Mouse (Mus musculus) embryonic fibroblast, embryonic 13.5 days (primary cell): ENCODE data around the gene Lrch1. TPM values are rescaled to one million over a fixed set of nuclear protein-coding genes. Genes with fewer than 3 reads are reported as not detected.

ENCODE experiments used
- H3K27ac ChIP-seq: 2 replicates; pipeline ENCODE4 v1.5.1; 2012; ENCODE audit warnings: low read length, control low read depth, inconsistent platforms; ENCODE audit not compliant: insufficient read depth
- H3K4me1 ChIP-seq: 2 replicates; pipeline ENCODE4 v1.6.1; 2011; ENCODE audit warnings: low read length; ENCODE audit not compliant: control insufficient read depth, insufficient read depth
- H3K4me3 ChIP-seq: 2 replicates; pipeline ENCODE4 v1.5.1; 2011; ENCODE audit warnings: mild to moderate bottlenecking, control low read depth, low read length; ENCODE audit not compliant: insufficient read depth
- CTCF ChIP-seq: IDR thresholded peaks from 2 replicates; pipeline ENCODE4 v1.5.1; 2011; ENCODE audit warnings: mild to moderate bottlenecking, control low read depth, low read length, moderate library complexity, borderline replicate concordance; ENCODE audit not compliant: insufficient read depth
- POLR2A ChIP-seq: IDR thresholded peaks from 2 replicates; pipeline ENCODE4 v1.6.1; 2011; ENCODE audit warnings: low read depth, mild to moderate bottlenecking, control low read depth, low read length, moderate library complexity
- polyA plus RNA-seq: library from polyadenylated mRNA; stranded (reverse); fragments of >200 nt; gene quantifications from 2 replicates; pipeline ENCODE4 v1.2.4, GENCODE M21; 2011; ENCODE audit warnings: low read depth; ENCODE audit not compliant: missing spikeins, insufficient read length

Lrch1 gene
- polyA plus RNA-seq, 1 experiment = 13.3 TPM

GRCm38 (mm10) chr14:74981016-74981415 lies 33.3 kb upstream of the Lrch1 start:
- TF ChIP-seq CTCF (no peak), POLR2A (no peak)
- H3K4me1 ChIP-seq = no peaks in the 10 kb centered on the region
- H3K4me3 ChIP-seq = no peak overlapping the region
- H3K27ac ChIP-seq = no peak overlapping the region

GRCm38 (mm10) chr14:74976972-74977371 lies 29.3 kb upstream of the Lrch1 start:
- no peak overlapping the region for H3K4me3 ChIP-seq
- no peaks in the 10 kb centered on the region for H3K4me1 ChIP-seq
- H3K27ac ChIP-seq = no peak overlapping the region
- TF ChIP-seq POLR2A = no peak
- TF ChIP-seq CTCF = no peak

- Histone ChIP-seq H3K4me1 (no peaks in the 10 kb centered on the region), H3K4me3 (no peak overlapping the region), H3K27ac (no peak overlapping the region)
- TF ChIP-seq CTCF = no peak
- no peak for TF ChIP-seq POLR2A
These were observed 26.5 kb upstream of the Lrch1 start for GRCm38 (mm10) chr14:74974136-74974651.

- Histone ChIP-seq H3K4me1 (no peaks in the 10 kb centered on the region), H3K4me3 (no peak overlapping the region), H3K27ac (no peak overlapping the region)
- TF ChIP-seq POLR2A (no peak), CTCF (no peak)
These were observed 25.0 kb upstream of the Lrch1 start for GRCm38 (mm10) chr14:74972687-74973086.

GRCm38 (mm10) chr14:74972216-74972615 lies 24.5 kb upstream of the Lrch1 start:
- Histone ChIP-seq H3K27ac (no peak overlapping the region), H3K4me3 (no peak overlapping the region), H3K4me1 (no peaks in the 10 kb centered on the region)
- TF ChIP-seq CTCF = no peak
- no peak for TF ChIP-seq POLR2A

- TF ChIP-seq POLR2A (no peak), CTCF (no peak)
- H3K27ac ChIP-seq = no peak overlapping the region
These were observed 15.7 kb upstream of the Lrch1 start for GRCm38 (mm10) chr14:74963402-74963764.

GRCm38 (mm10) chr14:74962713-74963401 lies 15.2 kb upstream of the Lrch1 start:
- TF ChIP-seq POLR2A (no peak), CTCF (no peak)
- Histone ChIP-seq H3K27ac (no peak overlapping the region), H3K4me1 (no peaks in the 10 kb centered on the region), H3K4me3 (no peak overlapping the region)

More at GRCm38 (mm10) chr14:74963402-74963764, 15.7 kb upstream of the Lrch1 start:
- Histone ChIP-seq H3K4me1 (no peaks in the 10 kb centered on the region), H3K4me3 (no peak overlapping the region)

- no peak for TF ChIP-seq POLR2A
- TF ChIP-seq CTCF = no peak
- no peak overlapping the region for H3K27ac ChIP-seq
- no peaks in the 10 kb centered on the region for H3K4me1 ChIP-seq
- H3K4me3 ChIP-seq = no peak overlapping the region
These were observed 12.9 kb upstream of the Lrch1 start for GRCm38 (mm10) chr14:74960568-74960967.

GRCm38 (mm10) chr14:74956702-74957101 lies 9.0 kb upstream of the Lrch1 start:
- H3K4me1 ChIP-seq = no peaks in the 10 kb centered on the region; the same call in 1 of the 2 replicates
- H3K27ac ChIP-seq = no peak overlapping the region
- TF ChIP-seq POLR2A (no peak), CTCF (no peak)
- no peak overlapping the region for H3K4me3 ChIP-seq

GRCm38 (mm10) chr14:74956234-74956633 lies 8.6 kb upstream of the Lrch1 start:
- Histone ChIP-seq H3K4me1 (no peaks in the 10 kb centered on the region; the same call in 1 of the 2 replicates), H3K4me3 (no peak overlapping the region), H3K27ac (no peak overlapping the region)
- no peak for TF ChIP-seq POLR2A
- no peak for TF ChIP-seq CTCF
